Mouse (Mus musculus): Measurements from ENCODE around the gene Mms22l. TPM values are rescaled to one million over a fixed set of nuclear protein-coding genes. Genes with fewer than 3 reads are reported as not detected.
"Not testable (repeated sequence)": the region's sequence is repeated elsewhere in the genome, so short reads cannot be mapped to it uniquely, and the experiment has no call there.

The Mms22l gene
- total RNA-seq, 2 experiments from 2014 or later, result 2.7 to 3.3 TPM

GRCm38 (mm10) chr4:24620440-24620839 lies 124.2 kb downstream of the Mms22l start:
- peak in 1 of 2 experiments; percentile 53 for DNase-seq (ENCODE audit: low spot score in 2 of 2)

- peak in 1 of 2 experiments; percentile 35 for DNase-seq (ENCODE audit: low spot score in 2 of 2)
Measured at GRCm38 (mm10) chr4:24621422-24622187, 125.4 kb downstream of the Mms22l start.

GRCm38 (mm10) chr4:24625951-24626584 lies 129.8 kb downstream of the Mms22l start:
- no peak for DNase-seq (ENCODE audit: low spot score in 2 of 2)

GRCm38 (mm10) chr4:24626686-24627085 lies 130.4 kb downstream of the Mms22l start:
- no peak for DNase-seq (ENCODE audit: low spot score in 2 of 2)

GRCm38 (mm10) chr4:24627871-24628270 lies 131.6 kb downstream of the Mms22l start:
- DNase-seq (ENCODE audit: low spot score in 2 of 2), result no peak

- DNase-seq (ENCODE audit: low spot score in 2 of 2), result no peak
Measured at GRCm38 (mm10) chr4:24630430-24630829, 134.2 kb downstream of the Mms22l start.

- no peak for DNase-seq (ENCODE audit: low spot score in 2 of 2)
Measured at GRCm38 (mm10) chr4:24631177-24631911, 135.1 kb downstream of the Mms22l start.

- peak in 1 of 2 experiments; percentile 12 for DNase-seq (ENCODE audit: low spot score in 2 of 2)
Measured at GRCm38 (mm10) chr4:24642306-24642705, 146.1 kb downstream of the Mms22l start.

- DNase-seq (ENCODE audit: low spot score in 2 of 2), result not testable (repeated sequence)
Measured at GRCm38 (mm10) chr4:24644735-24645134, 148.5 kb downstream of the Mms22l start.
